Mouse (Mus musculus) kidney, adult 2 months (tissue): ENCODE measurements around the gene Hcrt. TPM values are rescaled to one million over a fixed set of nuclear protein-coding genes. Genes with fewer than 3 reads are reported as not detected.
A peak's percentile ranks its signal among the peaks of the same experiment; 100 is the strongest.

Experiments used
- DNase-seq: peaks from one replicate; pipeline ENCODE4 v3.0.0; 2021
- H3K27ac ChIP-seq: fragments of 200-500 bp; 2 replicates; pipeline ENCODE4 v1.5.1; 2012; ENCODE audit warnings: low read depth, low read length, control low read depth, inconsistent platforms; ENCODE audit not compliant: insufficient read depth
- H3K27me3 ChIP-seq: fragments of 200-500 bp; replicated peaks from 2 replicates; pipeline ENCODE4 v1.6.1; 2012; ENCODE audit warnings: mild to moderate bottlenecking, moderate library complexity, low read length, inconsistent platforms; ENCODE audit not compliant: control insufficient read depth, insufficient read depth
- H3K36me3 ChIP-seq: fragments of 200-500 bp; 2 replicates; pipeline ENCODE4 v1.6.1; 2012; ENCODE audit warnings: mild to moderate bottlenecking, moderate library complexity, low read length, inconsistent platforms; ENCODE audit not compliant: control insufficient read depth, insufficient read depth
- H3K4me1 ChIP-seq: fragments of 200-500 bp; 2 replicates; pipeline ENCODE4 v1.6.1; 2011; ENCODE audit warnings: low read length; ENCODE audit not compliant: control insufficient read depth, insufficient read depth
- H3K4me3 ChIP-seq: fragments of 200-500 bp; 2 replicates; pipeline ENCODE4 v1.5.1; 2011; ENCODE audit warnings: mild to moderate bottlenecking, low read depth, low read length, control low read depth; ENCODE audit not compliant: insufficient read depth
- CTCF ChIP-seq: fragments of 200-500 bp; conservative IDR thresholded peaks from 2 replicates; pipeline ENCODE4 v1.5.1; 2011; ENCODE audit warnings: low read depth, mild to moderate bottlenecking, control low read depth, low read length, moderate library complexity, mixed read lengths; ENCODE audit not compliant: insufficient read depth, insufficient read length
- POLR2A ChIP-seq: fragments of 200-500 bp; IDR thresholded peaks from one replicate; pipeline ENCODE4 v1.6.1; 2011; ENCODE audit warnings: low read depth, low read length, control low read depth
- WGBS: fragments of 180-500 bp; shearing (Covaris S2); methylation state at CpG from one replicate; pipeline ENCODE4 v1.1.7; 2018; 5-methylcytosine and 5-hydroxymethylcytosine counted together
- polyA plus RNA-seq: library from polyadenylated mRNA; depleted of rRNA; stranded (reverse); fragments of >200 nt; gene quantifications from 2 replicates; pipeline ENCODE4 v1.2.3, GENCODE M21; 2012

The Hcrt gene
- polyA plus RNA-seq, 1 experiment: not detected

DNA sequence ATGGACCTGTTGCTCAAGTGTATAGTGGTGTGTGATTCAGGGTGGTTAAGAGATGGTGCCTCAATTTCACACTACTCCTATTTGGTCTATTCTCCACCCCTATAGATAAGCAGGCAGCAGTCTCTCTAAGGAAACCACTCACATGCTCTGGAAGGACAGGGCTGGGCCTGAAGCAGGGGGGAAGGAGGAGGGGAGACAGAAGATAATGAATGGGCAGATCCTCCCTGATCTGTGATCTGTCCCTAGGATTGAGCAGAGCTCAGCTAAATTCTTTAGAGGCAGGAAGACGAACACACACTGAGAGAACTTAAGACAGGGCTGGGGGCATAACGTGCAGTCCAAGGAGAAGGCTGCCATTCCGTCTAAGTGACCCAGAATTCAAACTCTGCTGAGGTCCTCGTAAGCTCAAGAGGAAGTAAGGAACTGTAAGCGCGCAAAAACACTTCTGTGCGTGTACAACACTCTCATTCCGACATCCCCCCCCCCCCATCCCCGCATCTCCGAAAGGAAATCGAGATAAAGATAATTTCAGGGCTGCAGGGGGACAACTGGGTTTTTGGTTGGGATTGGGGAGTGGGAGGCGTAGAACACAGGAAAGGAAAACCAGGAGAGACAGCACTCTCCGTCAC lies 25.5 kb downstream of the Hcrt start:
- TF ChIP-seq POLR2A (no peak), CTCF (no peak)
- WGBS: under 1% methylated on average over 13 of the region's 13 CpGs
- no peaks in the 10 kb centered on the region for H3K36me3 ChIP-seq
- peak; percentile 53 for DNase-seq
- H3K4me1 ChIP-seq: peaks cover 17% of the 10 kb centered on the region; the same call in 1 of the 2 replicates
- peak overlapping the region; percentile 81 for H3K27ac ChIP-seq
- no peaks in the 10 kb centered on the region for H3K27me3 ChIP-seq
- H3K4me3 ChIP-seq: peak overlapping the region; percentile 84

DNA sequence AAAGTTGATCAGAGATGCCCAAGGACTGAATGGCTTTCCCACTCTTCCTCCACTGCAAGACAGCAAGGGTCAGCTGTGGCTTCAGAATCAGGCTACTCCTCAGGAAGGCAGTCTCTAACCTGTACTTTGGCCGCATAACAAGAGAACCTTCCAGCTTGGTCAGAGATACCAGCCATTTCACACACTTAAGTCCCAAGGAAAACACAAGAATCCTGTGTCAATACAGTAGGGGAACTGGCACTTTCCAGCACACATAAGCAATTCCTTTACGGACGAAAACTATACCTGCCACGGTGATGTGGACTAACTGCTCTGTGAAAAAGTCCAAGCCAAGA lies 26.0 kb downstream of the Hcrt start:
- no peak for TF ChIP-seq CTCF
- no peak for TF ChIP-seq POLR2A
- WGBS: 41% methylated on average over 4 of the region's 4 CpGs
- no peaks in the 10 kb centered on the region for H3K27me3 ChIP-seq
- H3K36me3 ChIP-seq: no peaks in the 10 kb centered on the region
- H3K4me3 ChIP-seq: peak overlapping the region; percentile 84
- peak; percentile 75 for DNase-seq
- peaks cover 22% of the 10 kb centered on the region; the same call in 1 of the 2 replicates for H3K4me1 ChIP-seq
- peak overlapping the region; percentile 81 for H3K27ac ChIP-seq

DNA sequence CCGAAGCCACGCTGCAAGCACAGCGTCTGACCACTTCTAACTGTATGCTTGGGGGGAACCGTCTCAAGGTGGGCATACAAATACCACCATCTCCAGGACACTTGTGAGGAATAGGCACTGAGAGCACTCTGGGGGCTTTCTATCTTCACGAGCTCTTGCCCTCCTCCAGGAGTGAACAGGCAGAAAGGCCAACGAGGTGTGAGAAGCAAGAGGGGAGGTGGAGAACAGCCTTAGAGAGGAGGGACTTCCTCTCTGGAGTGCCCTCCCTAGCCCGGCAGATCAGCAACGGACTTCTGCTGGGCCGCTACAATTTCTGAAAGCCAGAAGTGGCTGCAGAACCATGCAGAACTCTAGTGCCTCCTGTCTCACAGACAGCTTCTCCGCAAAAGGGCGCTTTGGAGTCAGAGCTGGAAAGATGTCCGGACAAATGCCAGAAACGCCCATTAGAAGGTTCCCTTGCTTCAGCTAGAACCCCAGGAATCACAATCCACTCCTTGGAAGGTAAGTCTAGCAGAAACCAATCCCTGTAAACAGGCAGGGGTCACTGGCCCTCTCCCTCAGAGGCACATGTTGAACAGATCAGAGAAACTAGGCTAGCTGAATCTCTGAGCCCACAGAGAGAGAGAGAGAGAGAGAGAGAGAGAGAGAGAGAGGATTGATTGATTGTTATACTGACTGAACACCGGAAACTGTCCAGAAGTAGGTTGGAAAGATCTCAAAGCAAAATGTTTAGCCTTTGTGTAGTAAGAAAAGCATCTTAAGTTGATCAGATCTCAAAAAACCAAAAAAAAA lies 26.6 kb downstream of the Hcrt start:
- TF ChIP-seq CTCF: no peak
- TF ChIP-seq POLR2A: no peak
- 44% methylated on average over 14 of the region's 14 CpGs for WGBS
- DNase-seq: peak; percentile 52
- peak overlapping the region; percentile 81 for H3K27ac ChIP-seq
- H3K4me3 ChIP-seq: peak overlapping the region; percentile 21
- no peaks in the 10 kb centered on the region for H3K27me3 ChIP-seq
- no peaks in the 10 kb centered on the region for H3K36me3 ChIP-seq
- peaks cover 26% of the 10 kb centered on the region for H3K4me1 ChIP-seq

DNA sequence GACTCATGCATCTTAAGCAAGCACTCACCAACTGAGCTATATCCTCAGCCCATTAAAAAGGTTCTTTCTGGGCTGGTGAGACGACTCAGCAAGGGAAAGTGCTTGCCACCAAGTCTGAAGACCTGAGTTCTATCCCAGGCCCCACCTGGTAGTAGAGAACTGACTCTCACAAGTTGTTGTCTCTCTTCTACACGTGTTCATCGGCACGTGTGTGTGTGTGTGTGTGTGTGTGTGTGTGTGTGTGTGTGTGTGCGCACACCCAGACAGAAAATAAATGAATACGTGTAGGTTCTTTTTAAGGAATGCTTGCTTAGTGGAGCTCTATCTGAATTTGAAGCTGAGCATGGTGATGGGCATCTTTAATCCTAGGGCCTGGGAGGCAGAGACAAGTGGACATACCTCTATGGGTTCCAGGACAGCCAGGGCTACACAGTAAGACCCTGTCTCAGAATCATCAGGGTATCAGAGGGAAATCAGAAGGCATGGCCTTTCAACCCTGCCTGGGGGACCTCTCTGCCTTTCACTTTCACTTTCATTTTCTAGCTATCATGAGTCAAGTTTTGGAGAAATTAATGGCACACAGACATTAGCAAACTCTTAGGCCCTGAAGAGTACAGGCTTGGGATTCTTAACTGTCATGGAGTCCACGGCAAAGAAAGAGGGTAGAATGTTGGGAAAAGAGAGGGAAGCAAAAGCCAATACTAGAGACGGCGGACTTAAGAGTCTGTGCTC lies 27.4 kb downstream of the Hcrt start:
- DNase-seq: no peak
- Histone ChIP-seq H3K36me3 (no peaks in the 10 kb centered on the region), H3K4me1 (peaks cover 34% of the 10 kb centered on the region), H3K27ac (peak overlapping the region; percentile 81), H3K27me3 (no peaks in the 10 kb centered on the region), H3K4me3 (peak overlapping the region; percentile 21)
- TF ChIP-seq POLR2A (no peak), CTCF (no peak)
- WGBS: 82% methylated on average over 9 of the region's 9 CpGs

DNA sequence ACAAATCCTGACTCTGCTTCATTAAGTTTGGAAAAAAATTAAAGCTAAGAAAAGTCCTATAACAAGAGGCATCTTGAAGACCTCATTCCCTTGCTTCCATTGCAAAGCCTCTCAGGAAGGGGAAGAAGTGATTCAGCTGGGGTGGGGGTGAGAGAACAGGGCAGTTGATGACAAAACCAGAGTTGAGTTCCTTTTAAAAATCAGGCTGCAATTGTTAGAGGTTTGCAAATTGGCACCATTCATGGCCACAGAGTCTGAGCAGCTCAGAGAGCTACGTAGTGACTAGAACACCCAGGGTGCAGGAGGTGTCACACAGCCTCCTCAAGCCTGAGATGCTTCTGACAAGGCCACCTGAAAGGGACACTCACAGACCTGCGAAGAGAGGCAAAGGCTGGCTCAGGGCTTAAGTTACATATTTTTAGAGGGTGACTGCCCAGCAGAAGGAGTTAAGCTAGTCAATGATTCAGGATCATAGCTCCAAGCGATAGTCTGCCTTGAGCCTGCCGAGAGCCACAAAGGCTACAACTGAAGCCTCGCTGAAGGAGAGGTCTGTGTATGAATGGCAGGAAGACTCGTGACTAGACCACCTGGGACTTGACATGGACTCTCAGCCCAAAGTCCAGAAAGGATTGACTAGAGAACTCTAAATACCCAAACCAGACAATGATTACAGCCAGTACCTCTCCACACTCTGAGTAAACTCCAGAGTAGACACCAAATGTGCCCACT lies 32.1 kb downstream of the Hcrt start:
- peak overlapping the region; percentile 58 for H3K27ac ChIP-seq
- H3K36me3 ChIP-seq: no peaks in the 10 kb centered on the region
- TF ChIP-seq POLR2A (no peak), CTCF (no peak)
- 37% methylated on average over 6 of the region's 6 CpGs for WGBS
- no peak overlapping the region for H3K4me3 ChIP-seq
- no peaks in the 10 kb centered on the region for H3K27me3 ChIP-seq
- DNase-seq: peak; percentile 78
- peaks cover 60% of the 10 kb centered on the region for H3K4me1 ChIP-seq

DNA sequence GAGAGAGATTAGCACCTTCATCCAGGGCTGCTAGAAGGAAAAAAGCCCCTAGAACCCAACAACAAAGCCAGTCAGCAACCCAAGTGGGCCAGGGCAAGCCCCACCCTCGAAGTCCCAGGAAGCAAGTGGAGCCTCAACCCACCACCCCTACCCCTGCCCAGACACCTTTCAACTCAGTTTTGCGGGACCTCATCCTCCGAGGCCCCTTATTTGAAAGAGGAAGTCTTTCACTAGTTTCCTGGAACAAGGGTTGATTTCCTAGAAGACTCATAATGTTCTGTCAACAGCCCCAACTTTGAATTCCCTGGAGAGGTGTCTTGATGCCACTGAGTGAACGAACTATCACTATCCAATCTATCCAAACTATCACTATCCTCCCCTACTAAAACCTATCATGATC lies 32.8 kb downstream of the Hcrt start:
- WGBS: 40% methylated on average over 4 of the region's 4 CpGs

More for the DNA sequence above, 32.8 kb downstream of the Hcrt start:
- Histone ChIP-seq H3K27me3 (no peaks in the 10 kb centered on the region), H3K27ac (no peak overlapping the region; the same call in 1 of the 2 replicates), H3K36me3 (no peaks in the 10 kb centered on the region), H3K4me3 (no peak overlapping the region), H3K4me1 (peaks cover 61% of the 10 kb centered on the region)
- TF ChIP-seq POLR2A (no peak), CTCF (no peak)
- no peak for DNase-seq
